Mouse (Mus musculus): ENCODE measurements around the gene Tprkb.
A peak's percentile ranks its signal among the peaks of the same experiment; 100 is the strongest.
"Not testable (repeated sequence)": the region's sequence is repeated elsewhere in the genome, so short reads cannot be mapped to it uniquely, and the experiment has no call there.

Tprkb gene

DNA sequence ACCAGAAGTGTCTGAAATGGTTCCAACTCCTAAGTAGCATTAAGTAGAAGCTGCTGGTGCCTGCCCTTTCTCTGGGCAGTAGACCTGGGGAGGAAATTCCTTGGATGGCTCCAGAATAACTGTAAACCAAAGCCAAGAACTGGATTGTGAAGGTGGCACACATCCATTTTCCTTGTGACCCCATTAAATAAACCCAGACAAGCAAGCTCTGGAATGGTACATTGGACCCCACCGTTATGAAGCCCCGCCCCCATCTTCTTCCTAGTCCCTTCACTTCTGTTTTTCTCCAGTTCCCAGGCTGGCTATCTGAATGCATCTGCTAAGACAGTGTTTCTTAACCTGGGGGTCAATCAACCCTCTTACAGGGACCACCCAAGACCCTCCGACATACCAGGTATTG, at the start of gene Tprkb:
Tprkb (plus strand) TSS at position 279 of the 400 bp plus-strand sequence.
- no peak for DNase-seq (ENCODE audit: low spot score in 2 of 2)

DNA sequence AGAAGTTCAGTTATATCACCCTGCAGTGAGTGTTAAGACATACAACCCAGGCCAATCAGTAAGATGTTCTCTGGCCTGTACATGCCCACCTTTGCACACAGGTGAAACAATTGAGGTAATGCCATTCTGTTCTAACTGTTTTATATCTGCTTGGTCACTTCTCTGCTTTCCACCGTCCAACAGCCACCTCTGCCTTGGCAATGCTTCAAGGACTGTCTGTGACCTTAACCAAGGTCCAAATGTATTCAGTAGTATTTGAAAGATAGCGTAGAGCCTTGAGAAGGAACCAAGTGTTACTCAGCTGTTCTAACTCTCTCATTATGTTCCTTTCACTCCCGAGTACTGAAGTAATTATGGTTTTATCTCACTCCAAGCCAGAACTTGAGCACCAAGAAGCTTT, 49.1 kb upstream of the Tprkb start:
- no peak for DNase-seq (ENCODE audit: low spot score in 2 of 2)

DNA sequence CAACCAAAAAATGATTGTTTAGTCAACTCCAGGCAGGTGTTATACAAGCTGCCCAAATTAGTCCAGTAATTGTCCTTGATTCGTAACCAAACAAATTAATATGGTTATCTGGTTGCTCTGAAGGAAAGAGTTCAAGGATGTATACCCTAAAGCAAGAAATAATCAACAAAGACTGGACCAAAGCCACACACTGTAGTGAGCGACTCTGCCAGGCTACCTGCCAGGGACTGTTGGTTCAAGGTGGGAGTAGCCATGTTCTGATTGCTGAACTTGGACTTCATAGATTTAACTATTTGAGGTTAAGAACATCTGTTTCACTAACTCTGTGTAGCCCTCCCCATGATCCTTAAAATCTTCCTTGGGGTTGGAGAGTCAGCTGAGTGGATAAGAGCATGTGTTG, 48.5 kb upstream of the Tprkb start:
- no peak for DNase-seq (ENCODE audit: low spot score in 2 of 2)

DNA sequence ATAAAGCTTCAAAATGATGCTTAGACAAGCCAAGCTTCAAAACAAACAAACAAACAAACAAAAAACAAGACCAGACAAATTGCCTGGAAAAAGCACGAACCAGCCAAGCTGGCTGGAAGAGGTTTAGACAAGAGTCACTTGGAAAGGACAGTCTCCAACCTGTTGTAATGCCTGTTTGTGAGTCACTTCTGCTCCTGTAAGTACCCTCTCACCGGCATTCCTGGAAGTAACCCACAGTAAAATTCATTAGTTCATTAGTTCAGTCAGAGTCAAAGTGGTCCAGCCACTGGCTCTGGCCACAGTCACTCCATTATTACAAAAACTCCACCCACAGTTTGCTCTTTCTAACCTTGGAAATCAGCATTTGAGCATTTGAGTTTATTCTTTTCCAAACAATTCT, 47.8 kb upstream of the Tprkb start:
- no peak for DNase-seq (ENCODE audit: low spot score in 2 of 2)

DNA sequence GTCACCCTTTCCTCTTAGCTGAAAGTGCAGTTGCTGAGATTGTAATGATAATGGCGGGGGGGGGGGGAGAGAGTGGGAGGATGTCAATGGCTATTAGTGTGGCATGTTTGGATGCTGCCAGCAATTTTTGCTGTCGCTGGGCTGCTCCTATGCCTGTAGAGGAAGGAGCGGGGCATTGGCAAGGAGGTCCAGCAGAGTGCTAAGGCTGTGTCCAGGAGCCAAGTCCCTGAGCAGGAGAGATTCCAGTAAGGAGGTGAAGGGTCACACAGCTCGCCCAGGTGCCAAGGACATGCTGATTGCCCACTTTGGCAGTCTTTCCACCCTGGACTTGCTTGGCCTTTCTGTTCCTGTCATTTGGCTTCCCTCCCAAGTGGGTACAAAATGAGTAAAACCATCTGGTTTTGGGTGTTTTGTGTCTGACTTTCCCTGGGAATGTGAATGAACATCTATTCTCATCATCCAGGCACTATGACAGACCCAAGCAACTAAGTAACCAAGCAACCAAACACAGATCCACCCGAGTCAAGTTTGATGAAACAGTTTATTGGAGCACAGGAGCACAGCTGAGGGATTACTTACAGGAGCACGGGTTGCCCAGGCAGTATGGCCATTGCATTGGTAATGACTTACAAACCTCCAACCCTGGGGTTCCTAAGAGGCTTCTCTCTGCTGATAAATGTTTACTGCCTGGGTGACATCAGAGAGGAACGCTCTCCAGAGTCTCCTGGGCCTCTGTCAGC, 46.6 kb upstream of the Tprkb start:
- DNase-seq (ENCODE audit: low spot score in 2 of 2), result peak in 1 of 2 experiments; percentile 21

DNA sequence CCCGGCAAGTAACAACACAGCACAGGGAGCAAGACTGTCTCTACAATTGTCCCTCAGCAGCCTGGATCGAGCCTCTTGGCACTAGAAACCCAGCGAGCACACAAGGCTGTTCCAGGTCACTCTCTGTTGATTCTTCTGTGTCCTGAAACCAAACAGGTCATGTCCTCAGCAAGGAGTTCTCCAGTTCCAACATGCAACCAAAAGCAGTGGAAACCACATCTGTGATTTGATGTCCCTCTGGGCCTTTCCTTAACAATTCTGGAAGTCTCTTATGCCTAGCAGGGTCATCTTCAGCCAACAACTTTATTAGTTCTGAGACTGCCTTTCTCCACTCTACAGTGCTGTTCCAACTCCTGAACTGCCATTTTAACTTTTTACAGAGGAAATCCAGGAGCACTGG, 45.5 kb upstream of the Tprkb start:
- not testable (repeated sequence) for DNase-seq (ENCODE audit: low spot score in 2 of 2)

DNA sequence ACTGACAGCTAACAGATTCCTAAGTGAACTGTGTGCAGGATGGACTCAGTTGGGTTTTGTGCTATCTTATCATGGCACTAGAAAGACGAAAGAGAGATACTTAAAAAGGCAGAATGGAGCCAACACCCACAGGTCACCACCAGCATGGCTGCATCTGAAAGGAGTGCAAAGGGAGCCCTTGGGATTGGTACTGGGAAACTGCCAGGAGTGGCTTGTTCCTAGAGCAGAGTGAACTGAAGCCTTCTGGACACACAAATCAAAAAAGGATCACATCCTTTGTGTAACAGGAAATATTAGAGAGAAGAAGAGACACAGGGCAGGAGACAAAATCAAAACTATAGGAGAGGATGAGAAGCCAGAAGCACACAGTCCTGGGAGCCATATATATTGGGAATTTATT, 44.7 kb upstream of the Tprkb start:
- not testable (repeated sequence) for DNase-seq (ENCODE audit: low spot score in 2 of 2)

DNA sequence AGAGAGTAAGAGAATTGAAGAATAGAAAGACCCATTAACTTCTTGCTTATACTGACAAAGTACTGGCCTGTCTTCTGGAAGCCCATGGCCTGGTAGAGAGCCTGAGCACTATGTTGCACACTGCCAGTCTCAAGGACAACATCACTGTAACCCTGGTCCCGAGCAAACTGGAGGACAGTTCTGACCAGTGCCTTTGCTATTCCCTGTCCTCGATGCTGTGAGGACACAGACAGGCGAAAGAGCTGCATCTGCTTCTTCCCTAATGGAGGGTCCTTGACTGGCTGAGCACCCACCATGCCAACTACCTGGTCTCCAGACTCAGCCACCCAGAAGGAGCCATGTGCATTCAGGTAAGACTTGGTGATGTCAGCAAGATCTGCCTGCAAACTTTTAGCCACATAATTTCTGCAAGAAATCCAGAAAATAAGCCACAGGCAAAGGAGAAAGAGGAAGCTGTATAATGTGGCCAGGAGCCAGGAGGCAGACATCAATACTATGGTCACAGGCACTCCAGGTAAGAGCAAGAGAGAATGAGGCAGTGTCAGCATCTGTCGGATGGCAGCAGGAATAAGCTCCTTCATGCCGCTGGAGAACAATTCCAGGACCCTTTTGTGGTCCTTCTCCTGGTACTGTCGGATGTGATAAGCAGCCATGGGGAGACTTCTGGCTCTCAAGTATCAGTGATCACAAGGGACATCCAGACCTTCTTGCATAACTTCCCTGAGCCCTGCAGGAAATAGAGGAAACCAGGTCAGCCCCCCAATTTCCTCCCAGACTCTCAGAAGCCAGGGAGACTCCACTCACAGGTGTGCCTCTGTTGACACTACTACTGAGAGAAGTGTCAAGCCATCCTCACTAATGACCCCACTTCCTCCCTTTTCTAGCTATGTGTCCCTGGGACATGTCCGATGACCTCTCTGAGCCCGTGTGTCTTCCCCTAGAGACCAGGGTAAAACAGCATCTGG, 43.7 kb upstream of the Tprkb start:
- DNase-seq (ENCODE audit: low spot score in 2 of 2), result no peak

DNA sequence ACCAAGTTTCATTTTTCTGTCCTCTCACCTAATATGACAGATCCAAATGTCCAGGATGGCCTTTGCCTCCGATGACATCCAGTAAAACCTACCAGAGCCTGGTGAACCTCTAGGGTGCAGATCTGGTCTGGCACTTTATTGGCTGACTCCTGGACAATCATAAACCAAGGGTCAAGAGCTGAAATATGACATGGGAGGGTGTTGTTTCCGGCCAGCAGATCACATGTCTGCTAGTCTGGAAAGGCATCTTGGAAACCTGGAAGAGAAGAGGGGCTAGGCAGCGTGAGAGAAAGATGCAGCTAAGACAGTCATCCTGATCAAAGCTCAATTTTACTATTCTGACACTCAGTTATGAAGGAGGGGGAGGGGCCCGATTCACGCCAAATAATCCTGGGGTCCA, 42.7 kb upstream of the Tprkb start, which contains the start of gene Nat8f2:
Nat8f2 (minus strand) TSS at position 153 of the 400 bp plus-strand sequence.
- not testable (repeated sequence) for DNase-seq (ENCODE audit: low spot score in 2 of 2)

DNA sequence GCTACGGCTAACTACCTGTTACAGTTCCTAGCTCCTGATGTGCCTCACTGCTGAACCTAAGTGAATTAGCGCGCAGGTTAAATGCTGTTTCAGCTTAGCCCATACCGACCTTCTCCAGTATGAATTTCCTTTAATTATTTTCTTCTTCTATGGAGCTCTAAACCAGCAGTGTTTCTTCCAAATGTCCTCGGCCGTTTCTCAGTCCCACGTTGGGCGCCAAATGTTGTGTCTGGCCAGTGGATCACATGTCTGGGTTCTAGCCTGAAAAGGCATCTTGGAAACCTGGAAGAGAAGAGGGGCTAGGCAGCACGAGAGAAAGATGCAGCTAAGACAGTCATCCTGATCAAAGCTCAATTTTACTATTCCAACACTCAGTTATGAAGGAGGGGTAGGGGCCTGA, 28.4 kb upstream of the Tprkb start:
- DNase-seq (ENCODE audit: low spot score in 2 of 2), result not testable (repeated sequence)

DNA sequence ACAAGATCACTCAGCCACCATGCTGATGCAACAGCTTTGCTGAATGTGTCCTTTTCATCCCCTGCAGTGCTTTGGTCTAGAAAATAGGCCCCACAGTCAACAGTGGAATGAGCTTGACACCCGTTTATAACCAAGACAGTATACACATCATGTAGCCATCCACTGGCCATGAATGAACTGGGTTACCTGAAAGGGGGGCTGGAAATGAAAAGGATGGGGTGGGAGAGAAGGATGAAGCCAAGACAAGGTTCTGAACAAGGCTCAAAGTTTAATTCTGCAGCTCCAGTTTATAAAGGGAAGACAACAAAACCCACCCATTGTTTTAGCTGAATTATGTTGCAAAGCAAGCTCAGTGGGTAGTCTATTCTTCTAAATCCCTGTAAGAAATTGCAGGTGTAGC, 27.4 kb upstream of the Tprkb start:
- DNase-seq (ENCODE audit: low spot score in 2 of 2), result no peak

DNA sequence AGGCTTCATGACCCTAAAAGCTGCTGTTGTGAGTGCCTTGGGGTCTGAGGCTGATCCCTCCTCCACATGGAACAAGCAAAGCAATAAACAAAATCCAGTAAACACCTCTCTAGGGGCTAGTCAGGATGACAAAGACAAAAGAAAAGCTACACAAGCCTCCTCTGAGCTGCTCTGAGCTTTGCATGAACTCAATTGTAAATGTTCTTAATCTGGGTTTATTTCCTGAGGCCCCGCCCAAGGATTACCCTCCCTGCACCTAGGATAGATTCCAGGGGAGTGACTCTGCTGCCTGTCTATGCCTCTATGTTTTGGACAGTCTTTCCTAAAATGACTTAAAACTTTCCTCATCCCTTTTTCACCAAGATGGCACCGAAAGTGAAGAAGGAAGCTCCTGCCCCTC, 22.7 kb upstream of the Tprkb start:
- no peak for DNase-seq (ENCODE audit: low spot score in 2 of 2)

DNA sequence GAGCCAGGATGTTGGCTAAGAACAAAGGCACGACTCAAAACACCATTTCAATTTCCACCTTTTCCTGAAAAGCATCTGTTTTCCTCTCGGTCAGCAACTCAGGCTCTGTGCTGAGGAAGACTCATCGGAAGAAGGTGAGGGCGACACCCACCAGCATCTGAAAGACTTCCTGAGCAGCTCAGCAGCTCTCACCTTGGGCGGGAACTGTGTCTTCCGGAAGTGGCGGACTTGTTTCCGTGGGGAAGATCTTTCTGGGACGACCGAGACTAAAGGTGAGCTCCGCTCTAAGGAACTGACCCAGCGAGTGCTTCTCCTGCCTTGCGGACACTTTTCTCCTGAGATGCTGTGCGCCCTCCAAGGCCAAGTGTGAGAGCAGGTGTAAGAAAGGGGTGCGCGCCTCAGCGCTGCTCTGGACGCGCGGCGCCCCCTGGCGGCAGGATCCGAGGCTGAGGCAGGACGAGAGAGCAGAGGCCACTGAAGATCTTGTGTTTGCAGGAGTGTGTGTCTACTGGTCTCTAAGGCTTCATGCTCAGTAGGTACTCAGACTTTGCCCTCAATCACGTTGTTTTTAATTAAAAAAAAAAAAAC, 16.5 kb upstream of the Tprkb start:
- not testable (repeated sequence) for DNase-seq (ENCODE audit: low spot score in 2 of 2)

DNA sequence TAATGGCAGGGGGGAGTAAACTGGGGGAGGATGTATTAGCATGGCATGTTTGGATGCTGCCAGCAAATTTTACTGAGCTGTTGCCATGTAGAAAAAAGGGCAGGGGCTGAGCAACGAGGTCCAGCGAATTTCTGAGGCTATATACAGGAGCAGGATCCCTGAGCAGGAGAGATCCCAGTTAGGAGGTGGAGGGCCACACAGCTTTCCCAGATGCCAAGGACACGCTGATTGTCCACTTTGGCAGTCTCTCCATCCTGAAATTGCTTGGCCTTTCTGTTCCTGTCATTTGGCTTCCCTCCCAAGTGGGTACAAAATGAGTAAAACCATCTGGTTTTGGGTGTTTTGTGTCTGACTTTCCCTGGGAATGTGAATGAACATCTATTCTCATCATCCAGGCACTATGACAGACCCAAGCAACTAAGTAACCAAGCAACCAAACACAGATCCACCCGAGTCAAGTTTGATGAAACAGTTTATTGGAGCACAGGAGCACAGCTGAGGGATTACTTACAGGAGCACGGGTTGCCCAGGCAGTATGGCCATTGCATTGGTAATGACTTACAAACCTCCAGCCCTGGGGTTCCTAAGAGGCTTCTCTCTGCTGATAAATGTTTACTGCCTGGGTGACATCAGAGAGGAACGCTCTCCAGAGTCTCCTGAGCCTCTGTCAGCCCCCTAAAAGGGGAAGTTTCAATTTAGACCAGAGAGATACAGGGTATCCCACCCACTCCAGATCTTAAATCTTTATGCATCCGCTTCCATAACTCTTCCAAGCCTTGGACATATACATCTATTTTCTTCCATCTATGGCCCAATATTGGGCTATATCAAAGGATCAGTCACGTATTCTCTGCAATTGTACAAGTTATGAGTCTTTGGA, 12.8 kb upstream of the Tprkb start:
- DNase-seq (ENCODE audit: low spot score in 2 of 2), result not testable (repeated sequence)

DNA sequence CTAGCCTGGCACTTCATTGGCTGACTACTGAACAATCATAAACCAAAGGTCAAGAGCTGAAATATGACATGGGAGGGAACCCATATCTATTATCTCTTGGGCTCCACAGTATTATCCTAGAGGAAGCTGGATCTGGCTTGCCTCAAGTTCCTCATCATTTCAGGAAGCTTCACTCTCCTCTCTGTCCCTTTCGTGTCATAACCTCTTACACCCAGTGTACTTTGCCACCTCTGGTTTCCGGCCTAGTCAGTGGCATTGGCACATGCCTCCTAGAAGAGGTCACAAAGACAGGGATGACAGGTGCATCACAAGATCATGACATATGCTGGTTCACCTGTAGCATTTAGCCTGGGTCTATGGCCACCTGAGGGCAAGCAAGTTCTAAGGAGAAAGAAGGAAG, 9.4 kb upstream of the Tprkb start:
- no peak for DNase-seq (ENCODE audit: low spot score in 2 of 2)

DNA sequence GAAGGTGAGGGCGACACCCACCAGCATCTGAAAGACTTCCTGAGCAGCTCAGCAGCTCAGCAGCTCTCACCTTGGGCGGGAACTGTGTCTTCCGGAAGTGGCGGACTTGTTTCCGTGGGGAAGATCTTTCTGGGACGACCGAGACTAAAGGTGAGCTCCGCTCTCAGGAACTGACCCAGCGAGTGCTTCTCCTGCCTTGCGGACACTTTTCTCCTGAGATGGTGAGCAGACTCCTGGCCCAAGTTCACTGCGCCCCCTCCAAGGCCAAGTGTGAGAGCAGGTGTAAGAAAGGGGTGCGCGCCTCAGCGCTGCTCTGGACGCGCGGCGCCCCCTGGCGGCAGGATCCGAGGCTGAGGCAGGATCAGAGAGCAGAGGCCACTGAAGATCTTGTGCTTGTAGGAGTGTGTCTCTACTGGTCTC, 7.0 kb upstream of the Tprkb start, which contains the start of gene Nat8f4:
Nat8f4 (minus strand) TSS at position 243 of the 420 bp plus-strand sequence.
- peak; percentile 80 to 89 for DNase-seq (ENCODE audit: low spot score in 2 of 2)

DNA sequence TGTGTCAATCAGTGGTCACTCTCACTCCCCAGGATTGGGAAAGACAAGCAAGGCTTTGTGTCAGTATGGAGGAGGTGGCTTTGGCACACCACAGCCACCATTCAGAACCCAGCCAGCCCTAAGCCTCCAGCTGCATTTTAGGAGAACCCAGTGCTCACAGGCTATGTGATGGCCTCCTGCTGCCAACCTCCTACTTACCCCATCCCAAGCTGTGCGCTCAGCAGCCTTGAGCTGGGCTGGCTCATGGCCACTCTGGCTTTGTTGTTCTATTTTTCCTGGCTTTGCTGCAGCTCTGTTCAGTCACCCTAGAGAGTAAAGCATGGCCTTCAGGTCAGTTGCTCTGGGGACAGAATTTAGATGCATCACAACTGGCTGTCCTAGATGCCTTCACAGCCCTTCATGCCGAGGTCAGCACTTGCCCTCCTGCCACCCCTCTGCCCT, 4.7 kb upstream of the Tprkb start:
- peak; percentile 27 to 52 for DNase-seq (ENCODE audit: low spot score in 2 of 2)

DNA sequence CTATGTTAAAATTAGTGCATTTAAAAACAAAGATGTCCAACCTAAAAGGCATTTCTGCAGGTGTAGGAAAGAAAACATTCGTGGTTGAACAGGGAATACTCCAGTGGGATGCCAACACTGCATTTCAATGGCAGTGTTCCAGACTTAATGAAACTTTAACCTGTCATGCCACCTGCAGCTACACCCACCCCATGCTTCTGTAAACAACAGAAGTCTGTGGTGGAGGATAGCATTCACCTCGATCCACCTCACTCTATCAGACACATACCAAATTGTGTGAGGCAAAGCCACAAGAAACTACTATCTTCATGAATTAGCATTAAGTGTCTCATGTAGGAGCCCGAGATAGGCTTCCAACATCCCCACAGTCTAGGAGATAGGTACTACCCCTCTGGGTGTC, 3.3 kb upstream of the Tprkb start:
- no peak for DNase-seq (ENCODE audit: low spot score in 2 of 2)

DNA sequence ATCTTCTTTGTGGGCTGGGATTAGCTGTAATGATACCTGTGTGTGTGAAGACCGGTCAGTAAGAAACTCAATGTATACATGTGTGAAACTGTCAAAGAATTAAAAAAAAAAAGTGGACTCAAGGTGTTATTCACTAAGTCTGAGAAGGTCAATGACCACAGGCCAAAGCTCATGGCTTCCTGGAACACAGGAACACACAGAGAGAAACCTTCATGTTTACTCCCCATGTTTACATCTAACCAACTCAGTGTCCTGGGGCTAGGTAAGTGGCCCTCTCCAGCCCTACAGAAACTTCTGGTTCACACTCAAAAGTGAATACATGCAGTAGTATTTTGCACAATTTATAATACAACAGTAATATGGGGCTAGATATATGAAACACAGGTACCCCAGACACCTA, 2.0 kb upstream of the Tprkb start:
- no peak for DNase-seq (ENCODE audit: low spot score in 2 of 2)

DNA sequence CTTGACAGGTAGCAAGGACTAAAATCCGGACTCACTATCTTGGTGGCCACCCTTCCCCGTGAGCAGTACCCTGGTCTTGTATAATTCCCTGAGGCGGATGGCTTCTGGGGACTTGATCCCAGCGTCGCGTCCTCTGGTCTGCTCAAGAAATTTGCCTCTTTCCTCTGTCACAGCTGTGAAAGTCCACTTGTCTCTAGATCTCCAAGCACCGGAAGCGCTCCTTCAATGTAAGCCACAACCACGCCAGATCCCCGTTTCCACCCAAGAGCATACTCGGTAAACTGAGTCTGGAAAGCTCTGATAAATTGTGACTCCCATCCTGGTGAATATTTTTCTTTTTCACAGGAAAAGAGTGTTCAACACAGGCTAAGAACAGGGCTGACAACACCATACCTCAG, 3.5 kb downstream of the Tprkb start:
- no peak for DNase-seq (ENCODE audit: low spot score in 2 of 2)

Data from right cerebral cortex, adult 2 months (tissue).